Mouse (Mus musculus) kidney, postnatal 4 days (tissue): ENCODE data around the gene Cntnap1.
A peak's percentile ranks its signal among the peaks of the same experiment; 100 is the strongest.
"Not testable (repeated sequence)": the region's sequence is repeated elsewhere in the genome, so short reads cannot be mapped to it uniquely, and the experiment has no call there.

ENCODE experiments used
- DNase-seq, 2 experiments: peaks; one replicate each; pipeline ENCODE4 v3.0.0; 2021; ENCODE audit warnings: mixed read lengths in 2 of 2

The Cntnap1 gene

DNA sequence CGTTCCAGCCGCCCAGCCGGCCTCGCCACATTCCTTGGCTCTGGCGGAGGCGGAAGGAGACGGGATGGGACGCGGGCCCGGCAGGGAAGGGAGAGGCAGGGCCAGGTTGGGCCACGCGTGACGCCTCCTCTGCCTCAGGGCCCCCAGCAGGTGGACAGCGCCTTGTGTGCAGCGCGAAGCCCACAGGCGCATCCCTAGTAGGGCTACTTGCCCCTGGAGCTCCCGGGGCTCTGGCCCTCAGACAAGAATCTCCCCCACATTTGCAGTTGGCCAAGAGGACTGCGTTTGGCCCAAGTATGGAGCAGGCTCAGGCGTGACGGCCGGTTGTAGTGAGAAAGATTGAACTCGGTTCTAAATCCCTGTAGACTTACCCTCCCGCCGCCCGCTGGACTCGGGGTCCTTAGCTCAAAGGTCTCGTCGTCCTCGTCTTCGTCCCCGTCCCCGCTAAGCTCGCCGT is at the start of gene Cntnap1:
TSS of gene Cntnap1 (plus strand) at position 170 of the 457 bp plus-strand sequence.
- peak; percentile 74 to 83 for DNase-seq

DNA sequence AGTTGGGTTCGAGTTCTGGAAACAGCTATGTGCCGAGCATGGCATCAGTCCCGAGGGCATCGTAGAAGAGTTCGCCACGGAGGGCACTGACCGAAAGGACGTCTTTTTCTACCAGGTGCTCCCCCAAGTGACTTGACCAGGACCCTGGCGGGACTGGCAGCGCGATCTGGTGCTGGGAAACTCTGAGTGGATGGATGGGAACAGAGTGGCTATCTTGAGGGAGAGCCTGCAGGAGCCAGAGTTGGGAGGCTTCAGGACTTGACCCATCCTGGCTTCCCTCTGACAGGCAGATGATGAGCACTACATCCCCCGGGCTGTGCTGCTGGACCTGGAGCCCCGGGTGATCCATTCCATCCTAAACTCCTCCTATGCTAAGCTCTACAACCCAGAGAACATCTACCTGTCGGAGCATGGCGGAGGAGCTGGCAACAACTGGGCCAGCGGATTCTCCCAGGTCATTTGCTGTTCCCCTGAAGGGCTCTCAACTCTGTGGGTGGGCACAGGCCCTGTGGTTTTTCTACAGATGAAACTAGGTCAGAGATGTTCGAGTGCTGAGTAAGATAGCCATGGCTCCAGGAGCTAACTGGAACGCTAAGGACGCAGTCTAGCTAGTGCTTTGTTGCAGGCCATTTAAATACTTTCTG is 49.7 kb upstream of the Cntnap1 start:
- DNase-seq: no peak

DNA sequence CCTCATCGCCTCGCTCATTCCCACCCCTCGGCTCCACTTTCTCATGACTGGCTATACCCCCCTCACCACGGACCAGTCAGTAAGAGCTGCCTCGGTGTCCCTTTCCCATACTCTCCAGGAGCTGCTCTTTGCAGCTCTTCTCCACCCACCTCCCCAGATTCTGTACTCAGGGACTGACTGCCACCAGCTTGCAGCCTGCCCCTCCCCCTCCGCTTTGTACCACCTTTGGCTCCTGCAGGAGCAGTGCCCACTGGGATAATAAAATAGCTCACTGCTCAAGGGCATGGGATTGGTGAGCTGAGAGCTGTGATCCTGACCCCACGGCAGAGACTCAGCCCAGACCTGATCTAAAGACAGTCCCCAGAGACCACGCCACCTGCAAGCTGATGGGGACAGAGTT is 45.8 kb upstream of the Cntnap1 start:
- peak in 1 of 2 experiments; percentile 25 for DNase-seq

DNA sequence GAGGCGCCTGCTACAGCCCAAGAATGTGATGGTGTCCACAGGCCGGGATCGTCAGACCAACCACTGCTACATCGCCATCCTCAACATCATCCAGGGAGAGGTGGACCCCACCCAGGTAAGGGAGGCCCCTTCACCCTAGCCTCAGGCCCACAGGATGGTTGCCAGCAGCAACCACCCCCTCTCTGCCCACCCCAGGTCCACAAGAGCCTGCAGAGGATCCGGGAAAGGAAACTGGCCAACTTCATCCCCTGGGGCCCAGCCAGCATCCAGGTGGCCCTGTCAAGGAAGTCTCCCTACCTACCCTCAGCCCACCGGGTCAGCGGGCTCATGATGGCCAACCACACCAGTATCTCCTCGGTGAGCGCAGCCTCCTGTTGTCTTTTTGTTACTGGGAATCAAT is 45.3 kb upstream of the Cntnap1 start:
- not testable (repeated sequence) for DNase-seq

DNA sequence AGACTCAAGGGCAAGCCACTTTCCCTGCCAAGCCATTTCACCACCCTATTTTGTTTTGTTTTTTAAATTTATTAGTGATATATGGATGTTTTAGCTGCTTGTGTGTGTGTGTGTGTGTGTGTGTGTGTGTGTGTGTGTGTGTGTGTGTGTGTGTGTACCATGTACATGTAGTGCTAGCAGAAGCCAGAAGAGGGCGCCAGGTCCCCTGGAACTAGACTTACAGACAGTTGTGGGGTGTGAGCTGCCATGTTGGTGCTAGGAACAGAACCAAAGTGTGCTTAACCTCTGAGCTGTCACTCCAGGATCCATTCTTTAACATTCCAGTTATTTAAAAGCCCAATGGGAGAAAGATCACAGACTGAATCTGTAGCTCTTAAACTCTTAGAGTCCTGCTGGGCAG is 43.2 kb upstream of the Cntnap1 start:
- peak; percentile 30 to 49 for DNase-seq

DNA sequence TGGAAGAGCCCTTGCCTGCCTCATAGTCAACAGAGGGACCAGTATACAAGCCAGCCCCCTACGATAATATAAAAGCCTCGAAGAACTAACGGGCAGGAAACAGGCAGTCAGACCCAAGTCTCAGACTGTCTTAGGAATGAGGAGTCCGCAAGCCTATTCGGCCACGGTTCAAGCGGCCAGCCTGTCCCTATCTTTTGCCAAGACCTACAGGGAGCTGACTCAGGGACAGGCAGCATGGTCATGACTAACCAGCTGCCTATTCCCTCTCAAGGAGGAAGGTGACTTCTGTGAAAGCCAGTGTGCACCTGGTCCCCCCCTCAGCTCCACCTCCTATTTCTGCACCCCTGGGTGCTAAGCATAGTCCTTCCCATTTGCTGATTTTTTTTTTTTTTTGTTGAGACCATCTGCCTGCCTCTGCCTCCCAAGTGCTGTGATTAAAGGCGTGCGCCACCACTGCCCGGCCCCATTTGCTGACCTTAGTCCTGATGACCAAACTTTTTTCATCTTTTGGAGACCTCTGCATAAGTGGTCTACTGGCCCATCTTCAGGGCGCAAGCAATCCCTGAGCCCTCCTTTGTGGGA is 41.2 kb upstream of the Cntnap1 start:
- DNase-seq: no peak

DNA sequence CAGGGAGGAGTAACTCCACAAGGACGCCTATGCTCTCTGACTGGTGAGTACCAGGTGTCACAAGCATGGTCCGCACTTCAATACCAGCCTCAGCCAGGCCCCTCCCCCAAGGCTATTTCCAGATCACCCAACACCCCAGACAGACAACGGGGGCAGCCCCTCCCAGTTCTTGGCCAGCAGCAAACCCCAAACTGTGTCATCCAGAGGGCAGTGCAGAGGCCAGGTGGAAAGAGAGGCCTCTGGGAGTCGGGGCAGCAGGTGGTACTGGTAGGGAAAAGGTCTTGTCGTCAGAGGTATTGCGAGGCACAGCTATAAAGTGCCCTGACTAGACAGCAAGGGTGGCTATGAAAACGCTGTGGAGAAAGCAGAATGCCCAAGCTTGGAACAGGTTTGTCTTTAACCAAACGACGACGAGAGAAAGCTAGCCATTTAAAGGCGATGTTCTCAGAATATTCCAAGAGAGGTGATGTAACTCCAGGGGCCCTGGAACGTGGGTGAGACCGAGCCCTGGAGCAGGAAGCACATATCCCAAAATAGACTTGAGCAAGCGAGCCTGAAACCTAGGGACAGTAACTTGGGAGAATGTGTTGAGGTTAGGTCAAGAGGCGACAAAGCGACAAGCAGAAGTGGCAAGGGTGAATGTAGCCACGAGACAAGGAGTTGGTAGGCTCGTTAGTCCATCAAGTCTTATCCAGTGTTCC is 40.1 kb upstream of the Cntnap1 start:
- peak in 1 of 2 experiments; percentile 28 for DNase-seq

DNA sequence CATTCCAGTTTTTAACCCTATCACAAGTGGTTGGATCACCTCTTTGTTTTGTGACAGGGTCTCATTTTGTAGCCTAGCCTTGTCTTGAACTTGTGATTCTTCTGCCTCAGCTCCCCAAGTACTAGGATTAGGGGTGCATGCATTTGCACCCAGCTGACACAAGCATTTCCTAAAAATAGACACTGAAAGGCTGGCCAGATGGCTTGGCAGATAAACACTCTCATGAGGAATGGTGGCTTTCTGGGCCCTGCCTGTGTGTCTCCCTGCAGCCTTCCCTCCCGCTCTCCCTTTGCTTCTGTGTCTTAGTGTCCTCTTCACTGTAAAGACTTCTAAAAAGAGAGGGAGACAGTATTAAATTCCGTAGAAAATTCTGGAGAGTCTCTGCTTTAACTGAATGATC is 39.1 kb upstream of the Cntnap1 start:
- DNase-seq: no peak

DNA sequence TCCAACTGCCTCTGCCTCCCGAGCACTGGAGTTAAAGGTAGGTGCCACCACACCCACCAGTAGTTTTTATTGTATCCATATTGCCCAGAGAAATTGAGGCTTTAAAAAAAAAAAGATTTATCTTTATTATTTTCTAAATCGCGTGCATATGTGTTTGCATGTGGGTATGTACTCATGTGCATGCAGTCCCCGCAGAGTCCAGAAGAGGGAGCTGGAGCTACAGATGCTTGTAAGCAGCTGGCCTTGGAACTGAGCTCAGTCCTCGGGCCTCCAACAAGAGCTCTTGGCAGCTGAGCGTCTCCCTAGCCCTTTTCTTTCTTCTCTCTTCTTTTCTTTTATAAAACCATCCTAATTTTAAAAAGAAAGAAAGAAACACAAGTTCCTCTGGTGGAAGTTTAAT is 38.6 kb upstream of the Cntnap1 start:
- peak; percentile 68 to 72 for DNase-seq

DNA sequence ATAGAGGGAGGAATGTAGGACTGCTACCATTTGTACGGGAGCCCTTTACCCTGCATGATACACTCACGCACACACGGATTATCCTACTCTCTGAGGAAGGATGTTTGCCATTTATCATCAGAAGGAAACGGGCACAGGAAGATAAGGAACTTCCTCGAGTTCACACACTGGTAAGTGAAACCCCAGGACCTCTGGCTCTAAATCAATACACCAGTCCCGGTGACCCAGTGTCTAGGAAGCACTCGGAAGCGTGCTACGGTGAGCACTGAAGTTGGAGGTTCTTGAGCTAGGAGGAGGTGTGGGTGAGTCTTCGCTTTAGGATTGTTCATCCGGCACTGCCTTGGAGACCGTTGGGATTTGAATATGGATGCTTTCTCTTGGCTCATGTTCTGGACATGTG is 37.3 kb upstream of the Cntnap1 start:
- DNase-seq: peak in 1 of 2 experiments; percentile 37

DNA sequence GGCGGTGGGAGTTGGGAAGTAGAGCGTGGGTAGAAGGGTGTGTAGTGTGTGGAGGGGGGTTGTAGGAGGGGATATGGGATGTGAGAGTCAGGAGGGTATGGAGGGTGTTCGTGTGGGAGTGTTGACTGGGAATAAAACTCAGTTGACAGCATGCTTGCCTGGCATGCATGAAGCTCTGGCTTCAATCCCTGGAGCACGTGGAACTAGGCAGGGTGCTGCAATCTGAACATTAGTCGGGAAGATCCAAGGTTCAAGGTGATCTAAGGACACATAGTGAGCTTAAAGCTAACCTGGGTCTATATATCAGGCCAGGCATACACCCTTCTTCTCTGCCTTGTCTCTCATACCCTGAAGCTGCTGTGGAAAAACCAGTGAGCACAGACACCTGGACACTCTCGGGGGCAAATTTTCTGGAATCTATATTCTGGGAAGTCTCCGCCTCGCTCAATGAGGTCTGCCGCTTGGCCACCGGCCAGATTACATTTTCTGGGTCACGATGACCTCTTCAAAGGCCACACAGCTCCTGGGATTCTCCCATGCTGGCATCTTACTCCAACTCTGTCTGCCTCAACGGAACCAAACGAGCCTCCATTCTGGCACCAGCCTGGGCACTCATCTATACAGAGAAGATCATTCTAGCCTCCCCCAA is 36.0 kb upstream of the Cntnap1 start:
- no peak for DNase-seq

DNA sequence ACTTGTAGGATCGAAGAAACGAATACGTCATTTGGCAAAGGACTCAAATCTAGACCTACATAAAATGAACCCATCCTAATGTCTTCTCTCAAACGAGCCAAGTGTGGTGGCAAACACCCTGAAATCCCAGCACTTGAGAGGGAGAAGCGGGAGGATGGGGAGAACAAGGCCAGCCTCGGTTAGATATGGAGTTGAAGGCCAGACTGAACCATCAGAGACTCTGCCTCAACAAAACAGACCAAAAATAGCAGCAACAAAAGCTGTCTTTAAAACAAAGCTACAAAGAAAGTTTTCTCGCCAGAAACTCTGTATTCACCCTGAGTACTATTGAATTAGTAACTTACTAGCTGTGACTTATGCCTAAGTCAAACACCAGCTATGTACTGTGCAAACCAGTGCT is 33.3 kb upstream of the Cntnap1 start:
- DNase-seq: no peak

DNA sequence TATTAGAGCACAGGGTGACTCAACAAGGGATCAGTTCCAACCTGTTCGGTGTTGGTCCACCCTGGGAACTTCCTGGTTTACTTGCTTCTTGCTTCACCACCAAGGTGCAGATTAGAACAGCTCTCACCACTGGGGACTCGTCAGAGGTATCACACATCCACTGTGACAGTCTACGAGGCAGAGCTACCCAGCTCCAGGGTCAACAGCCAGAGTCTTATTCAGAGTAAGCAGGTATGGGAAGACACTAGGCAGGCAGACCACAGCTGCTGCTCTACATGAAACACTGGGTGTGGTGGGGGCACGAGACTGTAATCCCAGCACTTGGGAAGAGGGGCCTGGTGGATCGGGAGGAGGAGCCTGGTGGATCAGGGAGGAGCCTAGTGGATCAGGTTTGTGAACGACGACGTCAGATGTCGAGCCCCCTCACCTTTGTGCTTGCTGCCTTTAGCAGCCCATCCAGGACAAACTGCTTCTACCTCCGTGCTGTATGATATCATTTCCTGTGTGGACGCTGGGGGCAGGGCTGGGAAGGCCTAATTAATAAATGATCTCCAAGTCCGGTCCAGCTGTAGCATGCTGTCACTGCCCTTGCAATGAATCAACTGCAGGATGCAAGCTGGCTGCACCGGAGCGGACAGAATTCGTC is 31.7 kb upstream of the Cntnap1 start:
- peak; percentile 80 to 87 for DNase-seq

DNA sequence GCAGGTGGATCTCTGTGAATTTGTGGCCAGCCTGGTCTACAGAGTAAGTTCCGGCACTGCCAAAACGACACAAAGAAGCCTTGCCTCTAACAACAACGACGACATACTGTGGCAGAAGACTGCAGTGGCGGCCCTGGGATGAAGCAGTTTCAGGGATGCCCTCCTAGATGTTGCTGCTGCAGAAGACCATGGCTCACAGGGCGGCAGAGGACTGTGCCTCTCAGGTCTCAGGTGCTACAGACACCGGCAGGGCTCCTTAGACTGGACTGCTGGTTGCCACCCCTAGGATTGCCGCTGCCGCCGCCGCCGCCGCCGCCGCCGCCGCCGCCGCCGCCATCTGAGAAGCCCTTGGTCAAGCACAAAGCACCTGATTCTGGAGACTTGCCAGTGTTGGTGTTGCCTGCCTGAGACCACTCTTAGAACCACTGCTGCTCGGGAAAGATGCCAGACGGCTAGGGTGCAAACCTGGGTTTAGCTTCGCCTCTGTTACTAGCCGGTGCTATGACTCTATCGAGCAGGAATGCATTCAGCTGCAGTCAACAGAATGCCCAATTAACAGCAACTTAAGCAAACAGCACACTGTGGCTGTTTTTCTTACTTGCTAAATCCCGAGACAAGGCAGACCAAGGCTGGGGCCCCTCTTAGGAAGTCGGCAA is 30.0 kb upstream of the Cntnap1 start:
- peak in 1 of 2 experiments; percentile 55 for DNase-seq

DNA sequence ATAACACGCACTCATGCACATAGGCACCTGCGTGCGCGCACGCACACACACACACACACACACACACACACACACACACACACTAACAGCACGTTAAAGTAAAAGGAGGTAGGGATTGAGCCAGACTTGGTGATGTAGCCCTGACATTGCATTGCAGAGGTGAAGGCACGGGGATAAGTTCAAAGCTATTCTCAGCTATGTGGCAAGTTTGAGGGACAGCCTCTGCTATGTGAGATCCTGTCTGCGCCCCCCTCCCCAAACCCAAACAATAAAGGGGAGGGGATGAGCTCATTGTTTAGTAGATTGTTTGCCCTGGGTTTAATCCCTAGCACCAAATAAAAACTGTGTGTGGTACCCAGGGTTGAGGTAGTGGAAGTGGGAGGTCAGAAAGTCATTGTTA is 29.2 kb upstream of the Cntnap1 start:
- DNase-seq: no peak

DNA sequence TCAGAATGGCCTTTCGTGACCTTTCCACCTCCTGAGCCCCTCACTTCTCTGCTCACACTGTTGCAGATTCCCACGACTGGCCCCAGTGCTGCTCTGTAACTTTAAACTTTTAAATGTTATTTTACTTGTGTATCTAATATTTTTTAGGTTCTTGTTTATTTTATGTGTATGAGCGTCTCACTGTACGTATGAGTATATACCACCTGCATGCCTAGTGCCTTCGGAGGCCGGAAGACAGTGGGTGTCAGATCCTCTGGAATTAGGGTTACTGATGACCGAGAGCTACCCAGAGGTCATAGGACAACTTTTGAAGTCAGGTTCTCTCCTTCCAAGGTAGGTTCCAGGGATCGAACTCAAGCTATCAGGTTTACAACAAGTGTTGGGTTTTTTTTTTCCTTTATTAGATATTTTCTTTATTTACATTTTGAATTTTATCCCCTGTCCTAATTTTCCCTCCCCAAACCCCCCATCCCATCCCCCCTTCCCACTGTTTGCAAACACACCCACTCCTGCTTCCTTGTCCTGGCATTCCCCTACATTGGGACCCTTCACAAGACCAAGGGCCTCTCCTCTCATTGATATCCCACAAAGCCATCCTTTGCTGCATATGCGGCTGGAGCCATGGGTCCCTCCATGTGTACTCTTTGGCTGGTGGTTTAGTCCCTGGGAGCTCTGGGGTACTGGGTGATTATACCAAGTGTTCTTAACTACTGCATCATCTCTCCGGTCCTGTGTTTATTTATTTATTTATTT is 27.9 kb upstream of the Cntnap1 start:
- no peak for DNase-seq

DNA sequence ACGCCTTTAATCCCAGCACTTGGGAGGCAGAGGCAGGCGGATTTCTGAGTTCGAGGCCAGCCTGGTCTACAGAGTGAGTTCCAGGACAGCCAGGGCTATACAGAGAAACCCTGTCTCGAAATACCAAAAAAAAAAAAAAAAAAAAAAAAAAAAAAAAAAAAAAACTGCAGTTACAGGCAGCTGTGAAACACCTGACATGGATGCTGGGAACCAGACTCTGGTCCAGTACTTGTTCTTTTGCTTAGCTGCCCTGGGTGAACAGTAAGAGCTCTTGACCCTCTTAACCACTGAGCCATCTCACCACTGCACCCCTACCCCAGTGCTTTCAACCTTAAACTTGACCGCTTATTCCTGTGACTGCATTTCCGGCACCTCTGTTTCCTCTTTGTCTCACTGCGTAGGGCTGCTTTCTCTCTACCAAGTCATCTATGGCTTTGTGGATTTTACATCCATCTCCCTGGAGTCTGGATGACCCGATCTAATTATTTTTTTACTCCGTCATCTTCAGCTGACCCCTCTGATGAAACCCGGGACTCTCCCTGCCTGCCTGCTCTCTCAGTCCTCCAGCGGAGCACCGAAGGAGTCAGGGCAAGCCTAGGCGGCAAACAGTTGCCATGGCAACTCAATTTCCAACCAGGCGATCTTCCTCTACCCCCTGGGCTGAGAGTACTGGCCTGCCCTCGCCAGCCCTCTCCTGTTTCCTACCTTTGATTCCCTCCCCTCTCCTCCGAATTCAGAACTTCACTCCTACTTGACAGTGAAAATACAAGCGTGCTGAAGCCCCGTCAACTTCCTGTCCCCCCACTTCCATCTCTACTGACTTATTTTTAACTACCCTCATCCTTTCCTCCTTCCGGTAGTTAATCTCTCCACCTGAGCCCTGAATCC is 26.7 kb upstream of the Cntnap1 start:
- peak; percentile 54 to 67 for DNase-seq

DNA sequence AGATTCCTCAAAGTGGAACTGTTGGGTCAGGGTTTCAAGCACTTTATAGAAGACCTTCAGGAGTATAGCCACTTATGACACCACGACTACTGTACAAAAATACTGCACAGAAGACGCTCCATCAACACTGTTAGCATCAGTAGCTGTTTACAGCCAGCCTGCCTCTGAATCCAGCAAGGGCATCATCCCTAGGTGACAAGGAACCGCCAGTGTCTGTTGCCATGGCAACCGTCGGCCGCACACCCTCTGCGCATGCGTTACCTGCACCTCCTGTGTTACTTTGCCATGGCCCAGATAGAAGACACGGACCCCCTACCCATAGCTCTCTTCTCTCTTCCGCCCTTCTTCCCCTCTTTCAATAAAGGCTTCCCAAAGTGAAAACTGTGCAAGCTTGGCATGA is 23.9 kb upstream of the Cntnap1 start:
- DNase-seq: peak in 1 of 2 experiments; percentile 28

DNA sequence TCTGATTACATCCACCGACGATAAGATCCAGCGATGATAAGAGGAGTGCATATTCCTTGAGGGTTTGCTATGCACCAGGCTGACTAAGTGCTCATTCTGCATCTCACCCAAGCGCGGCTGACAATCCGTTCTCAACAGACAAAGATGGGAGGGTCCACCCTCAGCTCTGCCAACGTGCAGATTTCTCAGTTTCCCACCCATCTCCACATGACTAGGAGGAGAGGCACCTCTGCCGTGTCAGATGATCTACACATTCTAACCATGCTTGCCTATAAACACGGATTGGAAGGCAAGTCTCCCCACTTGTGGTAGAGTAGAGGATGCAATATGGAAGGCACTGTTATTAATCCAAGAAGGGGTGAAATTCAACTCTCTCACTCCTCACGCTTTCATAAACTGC is 21.6 kb upstream of the Cntnap1 start:
- no peak for DNase-seq
